Mouse (Mus musculus) G1E (cell line): ENCODE results near the gene Catsperg1.

Experiments
- CTCF ChIP-seq: IDR thresholded peaks from 2 replicates; pipeline ENCODE4 v1.5.1; 2012; ENCODE audit warnings: low read depth, low read length, inconsistent platforms, mixed read lengths
- GATA1 ChIP-seq: IDR thresholded peaks from 2 replicates; pipeline ENCODE4 v1.6.1; 2012; ENCODE audit warnings: borderline replicate concordance, low read length, inconsistent platforms, mixed read lengths

- TF ChIP-seq CTCF = no peak
- TF ChIP-seq GATA1 = no peak
These were observed 42.2 kb downstream of the Catsperg1 start for GRCm38 (mm10) chr7:29171562-29172097.
